Mouse (Mus musculus) heart, postnatal 0 days (tissue): ENCODE measurements around the gene Otulin. TPM values are rescaled to one million over a fixed set of nuclear protein-coding genes. Genes with fewer than 3 reads are reported as not detected.

Source experiments
- ATAC-seq: fragments of 200-750 bp; cut with Nextera tagmentation; 2 replicates; pipeline ENCODE4 v1.8.0; 2017; ENCODE audit warnings: low read depth, moderate number of reproducible peaks, moderate library complexity; ENCODE audit not compliant: insufficient read depth
- DNase-seq: peaks from one replicate; pipeline ENCODE4 v3.0.0-alpha.2; 2016; ENCODE audit warnings: low spot score
- H3K27ac ChIP-seq: fragments of 300-500 bp; sonication (generic); 2 replicates; pipeline ENCODE4 v1.5.1; 2014; ENCODE audit warnings: low read depth, mild to moderate bottlenecking
- H3K27me3 ChIP-seq: fragments of 300-500 bp; sonication (generic); 2 replicates; pipeline ENCODE4 v1.6.1; 2014; ENCODE audit warnings: low read length, mixed read lengths; ENCODE audit not compliant: control insufficient read depth, insufficient read depth
- H3K36me3 ChIP-seq: fragments of 300-500 bp; sonication (generic); replicated peaks from 2 replicates; pipeline ENCODE4 v1.6.1; 2014; ENCODE audit warnings: low read length, mixed read lengths; ENCODE audit not compliant: control insufficient read depth, insufficient read depth
- H3K4me1 ChIP-seq: fragments of 300-500 bp; sonication (generic); 2 replicates; pipeline ENCODE4 v1.6.1; 2014; ENCODE audit warnings: antibody characterized with exemption; ENCODE audit not compliant: control insufficient read depth, insufficient read depth
- H3K4me2 ChIP-seq: fragments of 300-500 bp; sonication (generic); 2 replicates; pipeline ENCODE4 v1.6.1; 2014; ENCODE audit warnings: low read depth, mild to moderate bottlenecking, low read length, moderate library complexity
- H3K4me3 ChIP-seq: fragments of 300-500 bp; sonication (generic); 2 replicates; pipeline ENCODE4 v1.5.1; 2014; ENCODE audit warnings: low read depth, low read length
- H3K9ac ChIP-seq: fragments of 300-500 bp; sonication (generic); replicated peaks from 2 replicates; pipeline ENCODE4 v1.6.1; 2014; ENCODE audit warnings: low read depth, low read length, mixed read lengths
- H3K9me3 ChIP-seq: fragments of 300-500 bp; sonication (generic); replicated peaks from 2 replicates; pipeline ENCODE4 v1.6.1; 2016; ENCODE audit warnings: low read length; ENCODE audit not compliant: control insufficient read depth
- CTCF ChIP-seq: IDR thresholded peaks from 2 replicates; pipeline ENCODE4 v1.5.1; 2016; ENCODE audit warnings: antibody characterized with exemption, control low read depth, low read depth
- EP300 ChIP-seq: IDR thresholded peaks from 2 replicates; pipeline ENCODE4 v1.6.1; 2016; ENCODE audit warnings: antibody characterized with exemption, low read depth
- WGBS: fragments of 180-500 bp; shearing (Covaris S2); extraction: QIAGEN DNeasy Blood & Tissue Kit; methylation state at CpG from one replicate; pipeline ENCODE4 v1.1.7; 2014; 5-methylcytosine and 5-hydroxymethylcytosine counted together
- polyA plus RNA-seq: library from polyadenylated mRNA; unstranded; fragments of >200 nt; fragmentation: Nextera tagmentation; extraction: Ambion mirVana; gene quantifications from 2 replicates; pipeline ENCODE4 v1.2.1, GENCODE M21; 2015
- total RNA-seq: library from RNA; depleted of rRNA; stranded (reverse); fragments of >200 nt; gene quantifications from 2 replicates; pipeline ENCODE4 v1.2.3, GENCODE M21; 2014; ENCODE audit warnings: low replicate concordance

Otulin gene
- total and polyA plus RNA-seq, 2 experiments from 2014 or later = 26.3 to 36.1 TPM

- 70% methylated on average over 4 of the region's 4 CpGs for WGBS
- H3K36me3 ChIP-seq = no peaks in the 10 kb centered on the region
- H3K4me1 ChIP-seq = no peaks in the 10 kb centered on the region
- TF ChIP-seq CTCF = no peak
- TF ChIP-seq EP300 = no peak
- no peak overlapping the region; the same call in 1 of the 2 replicates for H3K27ac ChIP-seq
- no peak for DNase-seq
- no peak overlapping the region for H3K4me3 ChIP-seq
- H3K9ac ChIP-seq = no peak overlapping the region
- no peaks in the 10 kb centered on the region for H3K27me3 ChIP-seq
- H3K9me3 ChIP-seq = no peaks in the 10 kb centered on the region
- no peak for ATAC-seq
- no peak overlapping the region for H3K4me2 ChIP-seq
These were observed 38.8 kb upstream of the Otulin start for GRCm38 (mm10) chr15:27669276-27669675.

- Histone ChIP-seq H3K4me3 (no peak overlapping the region), H3K36me3 (no peaks in the 10 kb centered on the region), H3K9ac (no peak overlapping the region), H3K27ac (peak overlapping the region; percentile 46; the same call in 1 of the 2 replicates), H3K4me1 (no peaks in the 10 kb centered on the region), H3K9me3 (no peaks in the 10 kb centered on the region; the same call in 1 of the 2 replicates), H3K4me2 (no peak overlapping the region), H3K27me3 (no peaks in the 10 kb centered on the region)
- no peak for ATAC-seq
- DNase-seq = no peak
- TF ChIP-seq CTCF = no peak
- no peak for TF ChIP-seq EP300
- 91% methylated on average over 7 of the region's 7 CpGs for WGBS
These were observed 38.1 kb upstream of the Otulin start for GRCm38 (mm10) chr15:27668557-27668956.

GRCm38 (mm10) chr15:27668001-27668461 is 37.5 kb upstream of the Otulin start:
- H3K36me3 ChIP-seq = no peaks in the 10 kb centered on the region
- TF ChIP-seq CTCF (no peak), EP300 (no peak)
- H3K27me3 ChIP-seq = no peaks in the 10 kb centered on the region
- H3K27ac ChIP-seq = no peak overlapping the region
- no peak for DNase-seq
- no peaks in the 10 kb centered on the region for H3K4me1 ChIP-seq
- H3K4me2 ChIP-seq = no peak overlapping the region
- no peak overlapping the region for H3K9ac ChIP-seq
- no peak for ATAC-seq
- H3K4me3 ChIP-seq = no peak overlapping the region
- H3K9me3 ChIP-seq = no peaks in the 10 kb centered on the region; the same call in 1 of the 2 replicates
- WGBS = 79% methylated on average over 9 of the region's 9 CpGs

GRCm38 (mm10) chr15:27666911-27667539 is 36.5 kb upstream of the Otulin start:
- Histone ChIP-seq H3K4me3 (no peak overlapping the region), H3K4me1 (no peaks in the 10 kb centered on the region), H3K4me2 (no peak overlapping the region), H3K9ac (no peak overlapping the region), H3K27me3 (no peaks in the 10 kb centered on the region), H3K27ac (no peak overlapping the region), H3K9me3 (no peaks in the 10 kb centered on the region; the same call in 1 of the 2 replicates), H3K36me3 (no peaks in the 10 kb centered on the region)
- TF ChIP-seq EP300 (no peak), CTCF (no peak)
- ATAC-seq (no peak), DNase-seq (no peak)
- 56% methylated on average over 9 of the region's 9 CpGs for WGBS

GRCm38 (mm10) chr15:27665392-27665911 is 35.0 kb upstream of the Otulin start:
- 54% methylated on average over 21 of the region's 21 CpGs for WGBS
- ATAC-seq = peak; percentile 30; the same call in 1 of the 2 replicates
- Histone ChIP-seq H3K4me3 (no peak overlapping the region), H3K27ac (no peak overlapping the region), H3K9ac (no peak overlapping the region), H3K27me3 (no peaks in the 10 kb centered on the region), H3K36me3 (no peaks in the 10 kb centered on the region), H3K4me2 (no peak overlapping the region), H3K4me1 (no peaks in the 10 kb centered on the region), H3K9me3 (no peaks in the 10 kb centered on the region; the same call in 1 of the 2 replicates)
- DNase-seq = no peak
- no peak for TF ChIP-seq EP300
- no peak for TF ChIP-seq CTCF
